Comparison of ENCODE assay signal across 13 mouse cellular contexts in genomic region chr13:56593961-56594391, GRCm38 (mm10). TPM values are rescaled to one million over a fixed set of nuclear protein-coding genes. Genes with fewer than 3 reads are reported as not detected.
DNase-seq lines count a peak whose midpoint lies in the region; ATAC-seq lines count a peak whose summit lies in the region.
"Had no signal": no experiment of that assay in that cellular context is flagged by ENCODE, and none has a peak within 500 bp of the region (broad histone marks: within the 10 kb centered on the region; RNA-seq: fewer than 3 reads in every experiment).

No protein-coding gene starts in this region.

- no peak for ATAC-seq in intestine, embryonic 14.5 days (replicated peaks; ENCODE audit: low FRiP score, low TSS enrichment, low read depth)

- H3K9me3 ChIP-seq in intestine, embryonic 14.5 days (ENCODE audit: control insufficient read depth, low read length): no peaks in the 10 kb centered on the region
- H3K9me3 ChIP-seq: hindbrain, embryonic 13.5 days; liver, embryonic 13.5 days had no signal

- DNase-seq in cerebellum, postnatal 10 days: peak; percentile 50 to 68
- no peak for DNase-seq in cerebellum, adult 8-10 months
- peak; percentile 39 to 51 for DNase-seq in left cerebral cortex, postnatal 14 days (ENCODE audit: low spot score in 2 of 2)
- DNase-seq in left cerebral cortex, adult 11 months (ENCODE audit: low spot score): no peak
- DNase-seq in brain, adult 2 months (ENCODE audit: low read depth, low spot score): peak; percentile 67
- DNase-seq in intestine, embryonic 14.5 days (ENCODE audit: low spot score): peak; percentile 58
- no peak for DNase-seq in urinary bladder, postnatal 4 days (ENCODE audit: low spot score in 2 of 2)
- no peak for DNase-seq in cerebellum, postnatal 36 days
- DNase-seq: liver, embryonic 13.5 days; thymus, adult 18-20 months had no signal

- no peak overlapping the region for H3K9ac ChIP-seq in intestine, embryonic 14.5 days (ENCODE audit: low read length)
- H3K9ac ChIP-seq: hindbrain, embryonic 13.5 days; liver, embryonic 13.5 days had no signal

- no peak overlapping the region for H3K4me2 ChIP-seq in intestine, embryonic 14.5 days (ENCODE audit: low read length)
- H3K4me2 ChIP-seq: hindbrain, embryonic 13.5 days; liver, embryonic 13.5 days had no signal

- peaks cover 62% of the 10 kb centered on the region for H3K4me1 ChIP-seq in intestine, embryonic 14.5 days (replicated peaks; ENCODE audit: control insufficient read depth, insufficient read depth, low read length)

- intact Hi-C loops in left cerebral cortex, postnatal 14 days (cut with DNase I): no loop called here

- no peaks in the 10 kb centered on the region for H3K27me3 ChIP-seq in intestine, embryonic 14.5 days (replicated peaks; ENCODE audit: control insufficient read depth, insufficient read depth, low read length)
- H3K27me3 ChIP-seq: liver, embryonic 13.5 days had no signal

- no peak overlapping the region for H3K4me3 ChIP-seq in intestine, embryonic 14.5 days (ENCODE audit: low read depth, low read length)
- H3K4me3 ChIP-seq: hindbrain, embryonic 13.5 days; liver, embryonic 13.5 days had no signal

- H3K36me3 ChIP-seq in intestine, embryonic 14.5 days (ENCODE audit: control insufficient read depth, insufficient read depth, low read length): no peaks in the 10 kb centered on the region
- H3K36me3 ChIP-seq: hindbrain, embryonic 13.5 days; liver, embryonic 13.5 days had no signal

- WGBS in intestine, embryonic 14.5 days: 44% methylated on average over 7 of the region's 7 CpGs

- H3K27ac ChIP-seq in intestine, embryonic 14.5 days (ENCODE audit: low read depth): 0 out of 2 replicates have a peak overlapping the region, but pooled peaks have one; percentile 43
- H3K27ac ChIP-seq: hindbrain, embryonic 13.5 days; liver, embryonic 13.5 days had no signal

RNA-seq across cellular contexts. Expression of gene Tgfbi, which starts 15.3 kb away (rescaled TPM):
- 1 to 10 TPM; 3.5 TPM for total RNA-seq in left cerebral cortex, postnatal 14 days (2021)
- 123 and 163 TPM in 2 replicates for polyA plus RNA-seq in intestine, embryonic 14.5 days (2014; fragmentation: Nextera tagmentation; extraction: Ambion mirVana)

RNA-seq across cellular contexts. Expression of gene Lect2, which starts 45.7 kb away (rescaled TPM):
- not detected for total RNA-seq in left cerebral cortex, postnatal 14 days (2021)
- polyA plus RNA-seq in intestine, embryonic 14.5 days (2014; fragmentation: Nextera tagmentation; extraction: Ambion mirVana): 10.5 and 14.1 TPM in 2 replicates
- total RNA-seq: megakaryocyte-erythroid progenitor cell, adult 5-6 weeks had no signal
- polyA plus RNA-seq: hindbrain, embryonic 13.5 days; neural tube, embryonic 14.5 days had no signal

Comparison
In these comparisons a context has a peak if more than half of its experiments do, and no peak if none do; other contexts are left out.
1. DNase-seq: peak in cerebellum, postnatal 10 days (2 of 2), left cerebral cortex, postnatal 14 days (2 of 2), brain, adult 2 months (single experiment) and intestine, embryonic 14.5 days (single experiment); none in cerebellum, adult 8-10 months (single experiment), left cerebral cortex, adult 11 months (single experiment), urinary bladder, postnatal 4 days (0 of 2) and cerebellum, postnatal 36 days (0 of 2).